Mouse (Mus musculus) lung, postnatal 14 days (tissue): ENCODE data around the gene Bud23.

ENCODE experiments used
- DNase-seq: peaks from one replicate; pipeline ENCODE4 v3.0.0; 2021

The Bud23 gene

DNA sequence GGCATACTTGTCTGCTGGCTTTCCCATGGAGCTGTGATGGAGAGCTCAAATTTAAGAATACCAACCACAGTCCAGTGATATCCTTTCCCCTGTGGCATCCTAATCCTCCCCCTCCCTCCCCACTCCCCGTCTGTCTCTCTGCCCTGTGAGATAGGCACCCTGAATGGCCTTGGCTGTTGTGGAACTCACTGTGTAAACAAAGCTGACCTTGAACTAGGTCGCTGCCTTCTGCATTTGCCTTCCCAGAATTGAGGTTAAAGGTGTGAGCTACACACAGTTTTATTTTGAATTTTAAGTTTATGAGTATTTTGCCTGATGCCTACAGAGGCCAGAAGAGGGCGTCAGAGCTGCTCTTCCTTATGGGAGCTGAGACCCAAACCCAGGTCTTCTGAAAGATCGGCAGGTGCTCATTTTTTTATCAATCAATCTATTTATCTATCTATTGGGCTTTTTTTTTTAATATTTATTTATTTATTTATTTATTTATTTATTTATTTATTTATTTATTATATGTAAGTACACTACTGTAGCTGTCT is 48.5 kb downstream of the Bud23 start:
- no peak for DNase-seq

DNA sequence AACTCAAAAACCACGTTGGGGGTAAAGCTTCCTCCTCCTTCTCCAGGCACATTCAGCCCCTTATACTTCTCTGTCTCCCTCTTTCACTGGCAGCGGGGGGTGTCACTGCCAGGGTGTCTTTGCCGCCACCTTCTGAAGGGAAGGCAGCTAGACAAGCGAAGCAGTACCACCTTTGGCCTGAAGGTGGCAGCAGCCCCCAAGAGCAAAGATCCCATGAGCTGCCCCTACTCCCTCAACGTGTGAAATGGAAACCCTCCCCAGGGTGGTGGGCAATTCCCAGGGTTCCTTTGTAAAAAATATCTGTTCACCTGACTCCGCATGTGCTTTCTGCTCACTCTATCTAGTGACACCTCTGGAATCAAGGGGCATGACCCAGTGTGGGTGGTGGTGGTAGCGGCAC is 49.3 kb downstream of the Bud23 start:
- DNase-seq: peak; percentile 93

DNA sequence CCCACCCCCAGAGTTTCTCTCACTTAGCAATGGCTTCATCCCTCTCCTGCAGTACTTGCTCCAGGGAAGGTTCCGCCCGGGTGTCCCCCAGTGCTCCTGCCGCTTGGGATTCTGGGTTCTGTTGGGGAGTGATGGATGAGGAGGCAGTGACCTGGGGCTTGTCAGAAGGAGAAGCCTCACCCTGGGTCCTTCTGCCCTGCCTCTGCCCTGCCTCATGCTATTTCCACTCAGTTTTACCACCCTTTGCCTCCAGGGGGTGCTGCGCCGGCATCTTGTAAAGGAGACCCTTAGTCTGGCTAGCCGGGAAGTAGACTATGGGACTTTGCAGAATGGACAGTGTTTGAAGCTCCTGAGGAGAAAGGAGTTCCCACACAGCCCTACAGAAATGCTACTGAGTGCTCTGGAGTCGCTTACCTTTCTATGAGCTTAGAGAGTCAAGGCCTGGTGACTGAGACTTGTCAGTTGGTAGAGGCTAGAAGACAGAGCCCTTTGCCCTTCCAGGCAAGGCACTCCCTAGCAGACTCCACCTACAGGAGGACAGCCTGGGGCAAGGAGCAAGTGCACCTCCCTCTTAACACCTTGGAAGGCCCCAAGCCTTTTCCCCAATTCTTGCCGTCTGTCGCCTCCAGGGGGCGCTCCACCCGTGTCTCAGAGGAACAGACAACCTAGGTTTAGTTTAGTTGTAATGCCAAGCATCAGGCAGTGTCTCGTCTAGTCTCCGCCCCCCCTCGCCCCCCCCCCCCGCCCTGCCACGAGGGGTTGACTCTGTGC is 51.9 kb downstream of the Bud23 start:
- peak; percentile 88 for DNase-seq

DNA sequence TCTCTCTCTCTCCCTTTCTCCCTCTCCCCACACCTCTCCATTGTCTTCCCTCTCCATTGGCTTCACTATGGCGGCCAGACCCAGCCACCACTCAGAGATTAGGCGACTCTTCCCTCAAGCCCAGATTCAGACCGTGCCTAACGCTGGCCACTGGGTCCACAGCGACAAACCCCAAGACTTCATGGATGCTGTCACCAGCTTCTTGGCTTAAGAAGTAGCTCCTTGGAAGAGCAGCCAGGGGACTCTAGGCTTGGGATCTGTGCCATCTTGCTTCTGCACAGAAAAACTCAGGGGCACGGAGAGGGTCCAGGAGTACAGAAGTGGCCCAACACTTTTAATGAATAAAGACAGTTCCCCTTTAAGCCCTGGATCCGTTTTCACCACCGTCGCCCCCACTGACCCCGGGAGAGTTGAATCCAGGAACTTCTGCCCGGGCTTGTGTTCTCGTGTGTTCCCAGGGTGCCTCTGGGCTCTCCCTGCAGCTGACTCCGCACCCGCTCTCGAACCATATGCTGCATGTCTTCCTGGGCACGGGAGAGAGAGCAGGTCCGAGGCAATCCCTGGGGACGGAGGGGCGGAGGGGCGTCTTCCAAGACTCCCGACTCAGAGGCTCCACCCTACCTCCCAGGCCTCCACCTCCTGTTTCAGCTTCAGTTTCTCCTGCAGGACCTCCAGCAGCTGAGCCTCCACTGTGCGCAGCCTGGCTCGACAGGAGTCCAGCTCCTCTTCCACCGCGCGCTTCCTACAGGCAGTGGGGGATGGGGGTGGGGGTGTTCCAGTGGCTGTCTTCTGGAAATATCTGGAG is 52.7 kb downstream of the Bud23 start:
- no peak for DNase-seq

DNA sequence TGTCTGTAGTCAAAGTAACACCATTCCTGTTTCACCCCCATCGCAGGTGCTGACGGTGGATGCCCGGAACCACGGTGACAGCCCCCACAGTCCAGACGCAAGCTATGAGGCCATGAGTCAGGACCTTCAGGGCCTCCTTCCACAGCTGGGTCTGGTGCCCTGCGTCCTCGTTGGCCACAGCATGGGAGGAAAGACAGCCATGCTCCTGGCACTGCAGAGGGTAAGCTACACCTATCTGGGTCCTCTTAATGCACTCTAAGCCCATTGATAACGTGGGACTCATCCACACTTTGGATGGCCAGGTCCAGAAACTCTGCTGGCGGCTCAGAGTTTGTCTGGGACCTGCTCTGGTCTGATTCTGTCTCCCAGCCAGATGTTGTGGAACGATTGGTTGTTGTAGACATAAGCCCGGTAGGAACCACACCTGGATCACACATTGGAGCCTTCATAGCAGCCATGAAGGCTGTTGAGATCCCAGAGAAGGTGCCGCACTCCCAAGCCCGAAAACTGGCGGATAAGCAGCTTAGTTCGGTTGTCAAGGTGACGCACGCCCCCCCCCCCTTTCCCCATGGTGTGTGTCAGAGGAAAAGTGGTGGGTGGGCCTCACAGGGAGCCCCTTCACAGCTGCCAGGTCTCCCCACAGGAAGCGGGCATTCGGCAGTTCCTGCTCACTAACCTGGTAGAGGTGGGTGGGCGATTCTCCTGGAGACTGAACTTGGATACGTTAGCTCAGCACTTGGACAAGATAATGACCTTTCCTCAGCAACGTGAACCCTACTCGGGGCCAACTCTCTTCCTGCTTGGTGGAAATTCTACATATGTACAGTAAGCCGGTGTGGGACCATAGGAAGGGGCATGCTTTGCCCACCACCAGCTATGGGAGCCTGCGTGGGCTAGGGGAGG is 53.7 kb downstream of the Bud23 start:
- no peak for DNase-seq

DNA sequence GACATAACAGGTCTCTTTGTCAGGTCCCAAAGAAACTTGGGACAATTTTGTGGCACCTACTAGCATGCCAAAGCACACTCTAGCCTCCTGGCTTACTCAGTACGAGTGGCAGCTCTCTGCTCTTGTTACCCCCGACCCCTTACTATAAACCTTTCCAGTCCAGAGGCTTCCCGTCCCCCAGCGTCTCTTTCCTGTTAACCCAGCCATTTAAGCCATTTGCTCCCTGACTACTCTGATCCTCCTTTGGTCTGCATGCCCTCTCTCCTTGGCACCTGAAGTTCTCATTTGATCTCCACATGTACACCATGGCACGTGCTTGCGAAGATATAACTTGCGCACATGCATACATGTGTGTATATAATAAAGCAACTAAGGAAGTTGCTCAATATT is 54.4 kb downstream of the Bud23 start:
- no peak for DNase-seq

DNA sequence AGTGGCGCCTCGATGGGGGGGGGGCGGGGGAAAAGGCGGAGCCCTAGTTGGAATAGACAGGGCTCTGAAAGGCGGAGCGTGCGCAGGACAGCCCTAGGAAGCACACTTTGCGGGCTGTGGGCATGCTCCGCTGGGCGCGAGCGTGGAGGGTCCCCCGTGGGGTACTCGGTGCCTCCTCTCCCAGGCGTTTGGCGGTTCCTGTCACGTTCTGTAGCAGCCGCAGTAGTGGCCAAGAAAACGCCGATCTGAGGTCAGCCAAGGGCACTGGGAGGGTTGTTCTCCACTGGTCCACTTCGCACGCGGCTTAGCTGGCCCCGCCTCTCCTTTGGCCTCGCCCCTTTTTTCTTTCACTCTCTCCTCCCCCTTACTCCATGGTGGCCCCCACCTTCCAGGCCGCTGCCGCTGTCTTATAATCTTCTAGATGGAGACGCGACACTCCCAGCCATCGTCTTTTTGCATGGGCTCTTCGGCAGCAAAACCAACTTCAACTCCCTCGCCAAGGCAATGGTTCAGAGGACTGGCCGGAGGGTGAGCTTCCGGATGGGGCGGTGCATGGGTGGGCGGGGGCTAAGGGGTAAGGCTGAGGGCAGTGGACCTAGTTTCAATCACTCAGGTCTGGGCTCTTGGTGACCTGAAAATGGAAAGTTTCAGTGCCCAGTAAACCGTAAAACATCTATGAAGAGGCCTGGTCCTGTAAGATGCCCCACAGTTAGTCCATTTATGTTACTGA is 55.0 kb downstream of the Bud23 start:
- peak; percentile 86 for DNase-seq

DNA sequence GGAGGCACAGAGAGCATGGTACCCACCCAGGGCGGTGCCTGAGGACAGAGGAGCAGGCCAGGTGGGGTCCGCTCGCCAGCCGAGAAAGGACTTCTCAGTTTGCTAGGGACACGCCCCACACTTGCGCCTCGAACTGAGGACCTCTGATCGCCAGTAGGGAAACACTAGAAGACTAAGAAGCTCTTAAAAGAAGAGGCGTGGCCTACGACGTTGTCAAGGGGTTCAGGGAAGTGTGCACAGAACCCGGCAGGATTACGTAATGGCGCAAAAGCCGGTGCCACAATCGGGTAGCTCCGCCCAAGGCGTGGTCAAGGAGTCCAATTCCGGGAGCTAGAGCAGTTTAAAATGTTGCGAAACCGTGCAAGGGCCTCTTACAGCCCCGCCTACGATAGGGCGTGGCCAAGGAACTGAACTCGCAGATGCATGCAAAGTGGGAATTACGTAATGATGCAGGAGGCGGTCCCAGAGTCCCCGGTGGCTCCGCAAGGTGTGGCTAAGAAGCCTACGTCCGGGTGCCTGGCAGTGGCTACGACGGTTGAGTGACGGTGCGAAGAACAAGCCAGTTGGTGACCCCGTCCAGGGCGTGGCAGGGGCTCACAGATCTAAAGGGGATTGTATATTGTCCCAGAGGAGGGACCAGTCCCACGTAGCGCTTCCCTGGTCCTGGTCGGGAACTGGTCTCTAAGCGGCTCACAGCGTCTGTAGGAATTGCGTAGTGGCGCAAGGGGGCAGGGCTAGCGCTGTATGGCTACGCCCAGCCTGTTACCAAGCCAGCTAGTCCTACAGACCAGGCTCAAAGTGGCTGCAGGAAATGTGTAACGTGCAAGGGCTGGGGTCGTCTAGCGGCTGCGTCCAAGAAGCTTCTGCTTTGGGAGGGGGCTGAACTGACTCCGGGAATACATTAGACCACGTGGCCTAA is 55.8 kb downstream of the Bud23 start, which contains the start of gene Abhd11:
Abhd11 (plus strand) TSS at position 482 of the 919 bp plus-strand sequence.
- peak; percentile 98 for DNase-seq

DNA sequence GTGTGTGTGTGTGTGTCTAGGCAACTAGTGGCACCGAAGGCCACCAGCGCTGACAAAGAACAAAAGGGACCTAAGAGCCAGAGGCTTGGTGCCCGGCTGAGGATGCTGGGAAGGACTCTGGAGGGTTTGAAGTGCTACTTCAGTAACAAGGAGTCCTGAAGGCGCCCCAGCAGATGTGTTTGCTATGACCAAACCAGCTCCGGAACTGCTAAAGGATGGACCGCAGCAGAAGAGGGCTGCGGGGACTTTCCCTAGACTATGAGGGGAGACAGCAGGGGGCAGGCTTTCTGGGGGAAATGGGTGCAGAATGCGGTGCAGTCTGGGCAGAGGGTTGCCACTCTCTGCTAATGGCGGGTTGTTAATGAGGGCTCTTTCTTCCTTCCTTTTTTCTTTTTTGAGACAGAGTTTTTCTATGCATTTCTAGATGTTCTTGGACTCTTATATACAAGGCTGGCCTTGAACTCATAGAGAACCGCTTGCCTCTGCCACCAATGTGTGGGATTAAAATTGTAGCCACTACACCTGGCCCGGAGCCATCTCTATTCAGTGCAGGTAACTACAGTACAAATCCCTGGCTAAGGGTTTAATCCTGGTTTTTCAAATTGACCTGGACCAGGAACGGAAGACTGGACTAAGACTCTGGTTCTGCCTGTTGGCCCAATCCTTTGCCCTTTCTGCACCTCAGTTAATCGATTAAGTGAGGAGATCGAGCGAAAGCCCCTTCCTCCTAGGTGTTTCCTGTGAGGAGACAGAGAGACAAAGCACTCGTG is 56.8 kb downstream of the Bud23 start:
- peak; percentile 64 for DNase-seq
